Mouse (Mus musculus) left cerebral cortex, postnatal 36 days (tissue): ENCODE results near the gene Ccr6. TPM values are rescaled to one million over a fixed set of nuclear protein-coding genes. Genes with fewer than 3 reads are reported as not detected.

Experiments
- DNase-seq, 2 experiments: peaks; one replicate each; pipeline ENCODE4 v3.0.0; 2021 to 2022; ENCODE audit warnings: low spot score in 2 of 2, mixed read lengths in 1 of 2
- intact Hi-C: fragments of 180-260 bp; cut with DNase I; formaldehyde crosslinking; loops from one replicate; pipeline ENCODE4 v1.15.1; 2025
- total RNA-seq, 2 experiments: library from RNA; stranded (reverse); gene quantifications; 2 replicates each; pipeline ENCODE4 v1.2.3; 2021

The Ccr6 gene
- total RNA-seq, 2 experiments from 2014 or later: 0.57 TPM; not detected in 1

GRCm38 (mm10) chr17:8229607-8230006, 6.2 kb upstream of the Ccr6 start:
- intact Hi-C loops: no loop called here
- no peak for DNase-seq

DNA sequence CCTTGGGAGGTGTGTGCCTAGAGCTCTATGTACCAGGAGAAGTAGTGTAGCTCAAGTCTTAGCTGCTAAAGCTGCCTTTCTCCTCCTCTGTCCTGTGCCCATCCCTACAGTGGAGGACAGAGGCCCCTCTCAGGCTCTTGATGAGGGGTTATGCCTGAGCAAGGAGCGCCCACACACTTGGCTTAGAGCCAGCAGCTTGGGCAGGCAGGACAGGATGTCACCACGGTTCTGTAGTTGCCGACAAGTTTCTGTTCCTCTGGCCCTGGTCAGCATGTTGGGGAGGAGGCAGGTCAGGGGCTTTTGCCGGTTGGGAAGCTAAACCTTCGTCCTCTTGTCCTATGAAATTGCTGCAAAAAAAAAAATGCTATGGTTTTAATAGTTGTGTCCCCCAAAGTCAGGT, 3.8 kb upstream of the Ccr6 start:
- intact Hi-C loops: no loop called here
- peak; percentile 16 to 37 for DNase-seq

- no peak for DNase-seq
- intact Hi-C loops: no loop called here
Observed at GRCm38 (mm10) chr17:8233618-8234214, 2.1 kb upstream of the Ccr6 start.

- DNase-seq: no peak
- intact Hi-C loops: no loop called here
Observed at GRCm38 (mm10) chr17:8234537-8234936, 1.3 kb upstream of the Ccr6 start.

DNA sequence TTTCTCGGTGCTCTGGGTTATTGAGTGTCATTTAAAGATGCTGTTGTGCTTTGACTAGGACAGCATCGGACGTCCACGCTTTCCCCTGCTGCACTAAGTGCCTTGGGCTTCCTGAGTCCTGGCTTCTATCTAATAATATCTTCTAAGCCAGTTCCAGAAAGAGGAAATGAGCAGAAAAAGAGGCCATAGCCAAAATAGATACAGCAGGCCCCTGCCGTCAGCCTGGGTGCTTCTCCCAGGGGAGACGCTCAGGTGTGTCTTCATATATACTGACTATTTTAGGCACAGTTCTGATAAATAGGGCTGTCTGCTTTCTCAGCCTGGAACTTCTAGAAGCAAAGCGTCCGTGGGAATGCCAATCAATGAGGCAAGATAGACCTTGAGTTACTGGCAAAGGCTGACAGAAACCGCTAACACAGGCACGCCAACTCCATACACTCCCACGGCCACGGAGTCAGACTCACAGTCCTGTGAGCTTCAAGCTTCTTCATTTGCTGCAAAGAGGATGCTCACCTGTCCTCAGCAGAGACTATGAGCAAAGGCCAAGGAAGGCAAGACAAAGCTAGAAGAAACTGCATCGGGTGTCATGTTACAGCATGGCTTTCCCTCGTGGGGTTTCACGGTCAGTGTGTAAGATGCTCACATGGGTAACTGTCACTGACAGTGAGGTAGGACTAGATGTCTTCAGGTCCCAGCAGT, 2.3 kb downstream of the Ccr6 start:
- intact Hi-C loops: no loop called here
- no peak for DNase-seq

DNA sequence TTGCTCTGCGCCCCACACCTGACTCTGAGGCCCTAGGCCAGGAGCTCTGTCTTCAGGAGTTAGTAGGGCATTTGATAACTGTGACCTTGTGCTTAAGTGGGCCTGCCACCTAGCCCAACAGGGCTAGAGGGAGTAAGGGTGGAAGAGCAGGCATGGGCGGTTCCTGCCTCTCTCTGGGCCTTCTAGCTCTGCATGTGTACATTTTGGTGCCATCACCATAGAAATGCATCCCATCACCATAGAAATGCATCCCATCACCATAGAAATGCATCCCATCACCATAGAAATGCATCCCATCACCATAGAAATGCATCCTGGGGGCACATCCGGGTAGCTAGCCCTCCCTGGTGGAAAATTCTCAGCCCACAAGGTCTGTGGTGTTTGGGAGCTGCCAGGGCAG, 3.7 kb downstream of the Ccr6 start:
- no peak for DNase-seq
- intact Hi-C loops: no loop called here

- intact Hi-C loops: no loop called here
- no peak for DNase-seq
Observed at GRCm38 (mm10) chr17:8240517-8240916, 4.7 kb downstream of the Ccr6 start.

DNA sequence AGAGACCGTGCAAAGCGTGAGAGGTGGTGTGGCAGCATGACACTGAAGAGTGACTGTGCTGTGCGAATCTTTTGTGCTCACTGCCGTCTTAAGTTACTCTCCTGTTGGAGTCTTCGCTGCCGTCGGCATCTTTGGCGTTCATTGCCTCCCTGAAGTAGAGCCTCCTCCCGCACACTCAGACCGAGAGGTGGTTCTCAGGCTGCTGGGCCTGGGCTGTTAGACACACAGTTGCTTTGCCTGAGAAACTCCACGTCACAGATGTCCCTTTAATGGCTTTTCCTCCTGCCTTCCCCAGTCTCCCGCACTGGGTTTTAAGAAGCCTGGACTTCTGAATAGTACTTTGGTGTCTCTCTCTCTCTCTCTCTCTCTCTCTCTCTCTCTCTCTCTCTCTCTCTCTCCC, 5.8 kb downstream of the Ccr6 start:
- intact Hi-C loops: no loop called here
- DNase-seq: no peak

- no peak for DNase-seq
- intact Hi-C loops: no loop called here
Observed at GRCm38 (mm10) chr17:8242186-8242585, 6.3 kb downstream of the Ccr6 start.

- intact Hi-C loops: no loop called here
- no peak for DNase-seq
Observed at GRCm38 (mm10) chr17:8244124-8244523, 8.3 kb downstream of the Ccr6 start.

DNA sequence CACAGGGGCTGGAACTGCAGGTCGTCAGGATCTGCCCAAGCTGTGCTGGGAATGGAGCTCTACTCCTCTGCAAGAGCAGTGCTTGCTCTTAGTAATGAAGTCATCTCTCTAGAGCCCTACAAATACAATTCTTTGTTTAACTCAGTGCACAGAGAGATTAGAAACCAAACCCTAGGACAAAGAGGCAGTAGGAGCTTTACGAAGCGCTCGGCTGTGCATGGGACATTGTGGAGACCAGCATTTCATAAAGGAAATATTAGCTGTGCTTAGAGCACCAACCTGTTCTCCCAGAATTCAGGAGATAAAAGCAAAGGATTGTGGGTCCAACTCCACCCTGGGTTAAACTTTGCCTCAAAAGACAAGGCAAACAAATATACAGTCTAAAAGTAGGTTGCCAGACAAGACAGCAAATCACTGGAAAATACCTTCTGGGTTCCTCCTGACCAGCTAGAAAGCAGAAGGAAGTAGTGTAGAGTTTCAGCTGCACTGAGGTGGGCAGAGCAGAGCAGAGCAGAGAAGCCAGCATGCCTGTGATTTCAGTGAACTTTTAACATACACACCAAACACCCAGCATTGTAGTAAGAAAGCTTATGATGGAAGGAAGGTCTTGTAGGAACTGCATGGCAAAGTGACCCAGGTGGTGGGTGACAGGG, 10.4 kb downstream of the Ccr6 start:
- intact Hi-C loops: no loop called here
- DNase-seq: no peak

GRCm38 (mm10) chr17:8251704-8252103, 15.9 kb downstream of the Ccr6 start:
- intact Hi-C loops: no loop called here
- no peak for DNase-seq

- no peak for DNase-seq
- intact Hi-C loops: no loop called here
Observed at GRCm38 (mm10) chr17:8254268-8254667, 18.4 kb downstream of the Ccr6 start.

GRCm38 (mm10) chr17:8254914-8255313, 19.1 kb downstream of the Ccr6 start:
- intact Hi-C loops: no loop called here
- DNase-seq: no peak

GRCm38 (mm10) chr17:8255583-8255982, 19.7 kb downstream of the Ccr6 start:
- intact Hi-C loops: no loop called here
- DNase-seq: no peak

- DNase-seq: no peak
- intact Hi-C loops: no loop called here
Observed at GRCm38 (mm10) chr17:8256982-8257381, 21.1 kb downstream of the Ccr6 start.

DNA sequence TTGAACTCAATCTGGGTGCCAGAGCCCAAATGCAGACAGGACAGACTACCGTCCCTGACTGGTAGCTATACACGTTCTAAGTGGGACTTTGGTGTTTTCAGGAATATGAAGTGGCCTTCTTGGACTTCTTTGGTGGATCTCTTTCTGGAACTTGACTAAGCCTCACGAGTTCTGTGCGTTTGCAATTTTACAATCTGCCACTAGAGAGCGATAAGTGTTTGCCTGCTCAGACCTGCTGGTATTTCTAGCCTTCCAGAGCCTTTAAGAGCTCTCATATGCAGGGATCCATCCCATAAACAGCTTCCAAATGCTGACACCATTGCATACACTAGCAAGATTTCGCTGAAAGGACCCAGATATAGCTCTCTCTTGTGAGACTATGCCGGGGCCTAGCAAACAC, 28.8 kb downstream of the Ccr6 start:
- intact Hi-C loops: loop anchor here (2.0 to 10.0 kb wide), 3 partner anchors 50 to 190 kb away; partner anchors contain the start of gene Sft2d1
- peak; percentile 37 to 49 for DNase-seq

- DNase-seq: no peak
- intact Hi-C loops: no loop called here
Observed at GRCm38 (mm10) chr17:8272054-8272749, 36.4 kb downstream of the Ccr6 start.

DNA sequence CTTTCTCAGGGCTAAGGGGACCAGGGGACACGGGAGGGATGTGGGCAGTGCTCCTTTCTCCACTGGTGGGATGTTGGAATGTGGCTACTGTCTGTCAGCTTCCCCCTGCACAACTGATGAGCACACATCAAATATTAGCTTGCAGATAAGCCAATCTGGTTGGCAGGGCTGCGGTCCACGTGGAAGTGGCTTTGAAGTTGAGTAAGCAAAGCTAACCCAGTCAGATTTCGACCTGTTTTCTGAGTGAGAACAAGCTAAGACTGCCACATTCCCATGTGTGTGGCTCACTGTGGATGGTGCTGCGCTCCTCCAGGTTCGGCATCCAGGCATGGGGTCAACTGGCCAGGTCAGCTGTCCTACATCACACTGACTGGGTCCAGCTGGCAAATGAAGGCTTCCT, 37.1 kb downstream of the Ccr6 start:
- intact Hi-C loops: no loop called here
- no peak for DNase-seq

GRCm38 (mm10) chr17:8276071-8276470, 40.2 kb downstream of the Ccr6 start:
- DNase-seq: no peak
- intact Hi-C loops: no loop called here

- no peak for DNase-seq
- intact Hi-C loops: no loop called here
Observed at GRCm38 (mm10) chr17:8276680-8277079, 40.8 kb downstream of the Ccr6 start.
